Mouse (Mus musculus): ENCODE data around the gene Gm49396. TPM values are rescaled to one million over a fixed set of nuclear protein-coding genes. Genes with fewer than 3 reads are reported as not detected.

Gm49396 gene
- polyA plus RNA-seq, 1 experiment from 2014 or later: 12.6 TPM

DNA sequence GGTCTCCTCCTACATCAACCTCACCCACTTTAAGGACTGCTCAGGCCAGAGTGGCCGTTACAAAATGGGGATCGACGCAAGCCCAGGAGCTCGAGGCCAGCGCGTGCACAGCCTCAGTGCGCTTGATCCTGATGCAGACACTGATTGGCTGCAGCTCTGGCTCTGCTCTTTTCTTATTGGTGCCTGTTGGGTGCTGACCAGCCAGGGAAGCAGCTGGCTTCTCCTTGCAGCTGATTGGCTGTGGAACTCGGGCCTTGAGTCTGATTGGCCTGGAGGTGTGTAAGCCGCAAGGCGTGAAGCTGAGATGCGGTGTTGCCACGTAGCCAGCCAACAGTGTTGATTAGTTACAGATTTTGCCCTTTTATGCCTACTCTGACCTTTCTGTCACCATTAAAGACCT lies 35.6 kb downstream of the Gm49396 start, which contains the start of gene Zbtb32:
TSS of gene Zbtb32 (minus strand) at position 124 of the 400 bp plus-strand sequence.
- Histone ChIP-seq H3K4me1 (ENCODE audit: control insufficient read depth, insufficient read depth, low read length) (peaks cover 15% of the 10 kb centered on the region), H3K9me3 (replicated peaks; ENCODE audit: control insufficient read depth, low read length) (no peaks in the 10 kb centered on the region), H3K9ac (ENCODE audit: low read length) (no peak within 1 kb of the TSS), H3K27me3 (ENCODE audit: control insufficient read depth, insufficient read depth, low read length) (no peaks in the 10 kb centered on the region), H3K36me3 (ENCODE audit: control insufficient read depth, insufficient read depth, low read length) (no peaks in the 10 kb centered on the region), H3K27ac (ENCODE audit: low read length) (peak within 1 kb of the TSS; percentile 85), H3K4me3 (replicated peaks; ENCODE audit: low read length) (no peak within 1 kb of the TSS), H3K4me2 (ENCODE audit: low read depth, low read length) (peak within 1 kb of the TSS; percentile 16)
- WGBS: 92% methylated on average over 12 of the region's 12 CpGs
- ATAC-seq (ENCODE audit: insufficient read depth, low FRiP score): no peak

DNA sequence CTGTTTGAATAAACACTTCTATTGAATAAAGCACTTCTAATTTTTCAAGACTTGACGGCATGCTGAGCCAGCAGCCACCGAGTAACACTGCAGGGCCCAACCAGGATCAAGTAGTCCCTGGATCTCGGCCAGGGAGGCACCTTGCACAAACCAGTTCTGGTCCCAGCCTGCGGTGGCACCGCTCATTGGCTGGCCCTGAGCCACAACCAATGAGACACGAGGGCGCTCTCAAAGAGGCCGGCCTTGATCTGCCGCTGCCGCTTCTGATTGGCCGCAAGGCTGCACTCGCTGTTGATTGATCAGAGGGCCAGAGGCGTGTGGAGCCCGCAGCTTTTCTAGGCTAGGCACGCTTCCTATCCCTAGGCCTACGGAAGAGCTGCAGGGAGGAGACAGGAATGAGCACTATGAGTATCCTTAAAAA lies 36.8 kb downstream of the Gm49396 start:
- Histone ChIP-seq H3K4me2 (ENCODE audit: low read depth, low read length) (peak overlapping the region; percentile 30), H3K9me3 (replicated peaks; ENCODE audit: control insufficient read depth, low read length) (no peaks in the 10 kb centered on the region), H3K4me1 (ENCODE audit: control insufficient read depth, insufficient read depth, low read length) (peaks cover 15% of the 10 kb centered on the region), H3K36me3 (ENCODE audit: control insufficient read depth, insufficient read depth, low read length) (no peaks in the 10 kb centered on the region), H3K27ac (ENCODE audit: low read length) (peak overlapping the region; percentile 90), H3K9ac (ENCODE audit: low read length) (peak overlapping the region; percentile 44; the same call in 1 of the 2 replicates), H3K4me3 (replicated peaks; ENCODE audit: low read length) (no peak overlapping the region), H3K27me3 (ENCODE audit: control insufficient read depth, insufficient read depth, low read length) (no peaks in the 10 kb centered on the region)
- ATAC-seq (ENCODE audit: insufficient read depth, low FRiP score): peak; percentile 94
- WGBS: under 1% methylated on average over 16 of the region's 16 CpGs

GRCm38 (mm10) chr7:30600651-30601050 lies 37.5 kb downstream of the Gm49396 start:
- peak overlapping the region; percentile 90 for H3K27ac ChIP-seq (ENCODE audit: low read length)
- peak; percentile 38; the same call in 1 of the 2 replicates for ATAC-seq (ENCODE audit: insufficient read depth, low FRiP score)
- peak overlapping the region; percentile 44; the same call in 1 of the 2 replicates for H3K9ac ChIP-seq (ENCODE audit: low read length)
- H3K36me3 ChIP-seq (ENCODE audit: control insufficient read depth, insufficient read depth, low read length): no peaks in the 10 kb centered on the region
- H3K4me2 ChIP-seq (ENCODE audit: low read depth, low read length): peak overlapping the region; percentile 30
- H3K4me3 ChIP-seq (replicated peaks; ENCODE audit: low read length): no peak overlapping the region
- no peaks in the 10 kb centered on the region for H3K9me3 ChIP-seq (replicated peaks; ENCODE audit: control insufficient read depth, low read length)
- H3K27me3 ChIP-seq (ENCODE audit: control insufficient read depth, insufficient read depth, low read length): no peaks in the 10 kb centered on the region
- peaks cover 15% of the 10 kb centered on the region for H3K4me1 ChIP-seq (ENCODE audit: control insufficient read depth, insufficient read depth, low read length)
- WGBS: 50% methylated on average over 7 of the region's 7 CpGs

GRCm38 (mm10) chr7:30602583-30602982 lies 39.4 kb downstream of the Gm49396 start:
- no peaks in the 10 kb centered on the region for H3K9me3 ChIP-seq (replicated peaks; ENCODE audit: control insufficient read depth, low read length)
- H3K27ac ChIP-seq (ENCODE audit: low read length): peak overlapping the region; percentile 79; the same call in 1 of the 2 replicates
- no peak overlapping the region for H3K4me3 ChIP-seq (replicated peaks; ENCODE audit: low read length)
- H3K9ac ChIP-seq (ENCODE audit: low read length): no peak overlapping the region
- 22% methylated on average over 3 of the region's 3 CpGs for WGBS
- ATAC-seq (ENCODE audit: insufficient read depth, low FRiP score): peak; percentile 70
- no peaks in the 10 kb centered on the region for H3K27me3 ChIP-seq (ENCODE audit: control insufficient read depth, insufficient read depth, low read length)
- H3K4me1 ChIP-seq (ENCODE audit: control insufficient read depth, insufficient read depth, low read length): peaks cover 15% of the 10 kb centered on the region
- no peaks in the 10 kb centered on the region for H3K36me3 ChIP-seq (ENCODE audit: control insufficient read depth, insufficient read depth, low read length)
- no peak overlapping the region for H3K4me2 ChIP-seq (ENCODE audit: low read depth, low read length)

GRCm38 (mm10) chr7:30604424-30604823 lies 41.3 kb downstream of the Gm49396 start:
- ATAC-seq (ENCODE audit: insufficient read depth, low FRiP score): no peak
- Histone ChIP-seq H3K36me3 (ENCODE audit: control insufficient read depth, insufficient read depth, low read length) (no peaks in the 10 kb centered on the region), H3K4me1 (ENCODE audit: control insufficient read depth, insufficient read depth, low read length) (peaks cover 15% of the 10 kb centered on the region), H3K27me3 (ENCODE audit: control insufficient read depth, insufficient read depth, low read length) (no peaks in the 10 kb centered on the region), H3K9ac (ENCODE audit: low read length) (no peak overlapping the region), H3K27ac (ENCODE audit: low read length) (no peak overlapping the region), H3K4me2 (ENCODE audit: low read depth, low read length) (no peak overlapping the region), H3K9me3 (replicated peaks; ENCODE audit: control insufficient read depth, low read length) (no peaks in the 10 kb centered on the region), H3K4me3 (replicated peaks; ENCODE audit: low read length) (no peak overlapping the region)
- WGBS: 46% methylated on average over 8 of the region's 8 CpGs

GRCm38 (mm10) chr7:30604944-30605343 lies 41.8 kb downstream of the Gm49396 start:
- Histone ChIP-seq H3K4me3 (replicated peaks; ENCODE audit: low read length) (no peak overlapping the region), H3K9ac (ENCODE audit: low read length) (no peak overlapping the region), H3K36me3 (ENCODE audit: control insufficient read depth, insufficient read depth, low read length) (no peaks in the 10 kb centered on the region), H3K27me3 (ENCODE audit: control insufficient read depth, insufficient read depth, low read length) (no peaks in the 10 kb centered on the region), H3K27ac (ENCODE audit: low read length) (no peak overlapping the region), H3K9me3 (replicated peaks; ENCODE audit: control insufficient read depth, low read length) (no peaks in the 10 kb centered on the region), H3K4me2 (ENCODE audit: low read depth, low read length) (no peak overlapping the region), H3K4me1 (ENCODE audit: control insufficient read depth, insufficient read depth, low read length) (peaks cover 15% of the 10 kb centered on the region)
- ATAC-seq (ENCODE audit: insufficient read depth, low FRiP score): no peak
- WGBS: 83% methylated on average over 8 of the region's 8 CpGs

GRCm38 (mm10) chr7:30607706-30608309 lies 44.7 kb downstream of the Gm49396 start:
- peak; percentile 54; the same call in 1 of the 2 replicates for ATAC-seq (ENCODE audit: insufficient read depth, low FRiP score)
- no peak overlapping the region for H3K9ac ChIP-seq (ENCODE audit: low read length)
- H3K4me1 ChIP-seq (ENCODE audit: control insufficient read depth, insufficient read depth, low read length): peaks cover 5% of the 10 kb centered on the region; the same call in 1 of the 2 replicates
- H3K9me3 ChIP-seq (replicated peaks; ENCODE audit: control insufficient read depth, low read length): no peaks in the 10 kb centered on the region
- no peak overlapping the region for H3K27ac ChIP-seq (ENCODE audit: low read length)
- WGBS: 26% methylated on average over 8 of the region's 8 CpGs
- no peaks in the 10 kb centered on the region for H3K27me3 ChIP-seq (ENCODE audit: control insufficient read depth, insufficient read depth, low read length)
- no peaks in the 10 kb centered on the region for H3K36me3 ChIP-seq (ENCODE audit: control insufficient read depth, insufficient read depth, low read length)
- no peak overlapping the region for H3K4me3 ChIP-seq (replicated peaks; ENCODE audit: low read length)
- no peak overlapping the region for H3K4me2 ChIP-seq (ENCODE audit: low read depth, low read length)

- no peak for ATAC-seq (ENCODE audit: insufficient read depth, low FRiP score)
- no peak overlapping the region for H3K4me3 ChIP-seq (replicated peaks; ENCODE audit: low read length)
- WGBS: 49% methylated on average over 16 of the region's 16 CpGs
- no peaks in the 10 kb centered on the region for H3K9me3 ChIP-seq (replicated peaks; ENCODE audit: control insufficient read depth, low read length)
- H3K4me1 ChIP-seq (ENCODE audit: control insufficient read depth, insufficient read depth, low read length): no peaks in the 10 kb centered on the region
- H3K27me3 ChIP-seq (ENCODE audit: control insufficient read depth, insufficient read depth, low read length): no peaks in the 10 kb centered on the region
- no peaks in the 10 kb centered on the region for H3K36me3 ChIP-seq (ENCODE audit: control insufficient read depth, insufficient read depth, low read length)
- no peak overlapping the region for H3K27ac ChIP-seq (ENCODE audit: low read length)
- H3K9ac ChIP-seq (ENCODE audit: low read length): no peak overlapping the region
- no peak overlapping the region for H3K4me2 ChIP-seq (ENCODE audit: low read depth, low read length)
These were observed 45.3 kb downstream of the Gm49396 start for GRCm38 (mm10) chr7:30608476-30608875.

DNA sequence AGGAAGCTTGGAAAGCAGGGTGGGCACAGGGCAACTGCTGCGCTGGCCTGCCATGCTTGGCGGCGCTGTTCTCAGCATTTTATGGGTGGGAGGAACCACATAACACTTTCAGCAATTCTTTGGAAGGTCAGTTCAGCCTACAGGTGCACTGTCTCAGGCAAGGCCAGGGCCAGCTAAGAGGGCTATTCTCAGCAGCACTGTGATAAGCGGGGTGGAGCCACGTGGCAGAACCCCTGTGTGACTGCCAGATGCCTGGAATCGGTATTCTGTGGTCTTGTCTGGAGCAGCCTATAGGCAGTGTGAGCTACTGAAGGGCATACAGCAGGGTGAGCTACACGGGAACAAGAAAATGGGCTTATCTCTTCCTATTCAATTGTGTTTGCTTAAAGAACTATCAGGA lies 46.9 kb downstream of the Gm49396 start:
- WGBS: 52% methylated on average over 7 of the region's 7 CpGs

More for the DNA sequence above, 46.9 kb downstream of the Gm49396 start:
- Histone ChIP-seq H3K36me3 (ENCODE audit: control insufficient read depth, insufficient read depth, low read length) (no peaks in the 10 kb centered on the region), H3K27ac (ENCODE audit: low read length) (no peak overlapping the region; the same call in 1 of the 2 replicates), H3K4me1 (ENCODE audit: control insufficient read depth, insufficient read depth, low read length) (no peaks in the 10 kb centered on the region), H3K9ac (ENCODE audit: low read length) (no peak overlapping the region), H3K27me3 (ENCODE audit: control insufficient read depth, insufficient read depth, low read length) (no peaks in the 10 kb centered on the region), H3K4me2 (ENCODE audit: low read depth, low read length) (no peak overlapping the region), H3K9me3 (replicated peaks; ENCODE audit: control insufficient read depth, low read length) (no peaks in the 10 kb centered on the region), H3K4me3 (replicated peaks; ENCODE audit: low read length) (no peak overlapping the region)
- ATAC-seq (ENCODE audit: insufficient read depth, low FRiP score): peak; percentile 32
